19 mouse cellular contexts compared by ENCODE assay signal in genomic region chr6:67301230-67301629, GRCm38 (mm10).
A peak's percentile ranks its signal among the peaks of the same experiment; 100 is the strongest.
DNase-seq lines count a peak whose midpoint lies in the region; ATAC-seq and TF ChIP-seq lines count a peak whose summit lies in the region.
"Had no signal": no experiment of that assay in that cellular context is flagged by ENCODE, and none has a peak within 500 bp of the region (broad histone marks: within the 10 kb centered on the region; RNA-seq: fewer than 3 reads in every experiment).

No protein-coding gene starts in this region.

- H3K9ac ChIP-seq in kidney, embryonic 16.5 days (replicated peaks; ENCODE audit: low read length): no peak overlapping the region
- H3K9ac ChIP-seq: forebrain, embryonic 15.5 days; liver, embryonic 12.5 days; lung, embryonic 14.5 days; neural tube, embryonic 12.5 days had no signal

- no peaks in the 10 kb centered on the region for H3K36me3 ChIP-seq in kidney, embryonic 16.5 days (ENCODE audit: insufficient read depth, low read length)
- H3K36me3 ChIP-seq: forebrain, embryonic 15.5 days; liver, embryonic 12.5 days; neural tube, embryonic 12.5 days had no signal

- ATAC-seq in kidney, embryonic 16.5 days (ENCODE audit: low FRiP score, low TSS enrichment): 0 out of 2 replicates have a peak, but pooled peaks have one; percentile 21
- no peak for ATAC-seq in cerebellum, adult (ENCODE audit: insufficient number of reproducible peaks, low FRiP score, low TSS enrichment)
- ATAC-seq: forebrain, embryonic 15.5 days had no signal

- intact Hi-C loops in gastrocnemius, adult 2 months (cut with DNase I): loop anchor here (5.0 to 10.0 kb wide), 2 partner anchors 124 to 326 kb away; no protein-coding TSS in a partner anchor

- H3K4me3 ChIP-seq in gastrocnemius, adult 2 months: no peak overlapping the region
- H3K4me3 ChIP-seq in kidney, embryonic 16.5 days (ENCODE audit: low read length): no peak overlapping the region
- no peak overlapping the region for H3K4me3 ChIP-seq in cortical plate, adult 2 months (ENCODE audit: insufficient read depth, low read length)
- H3K4me3 ChIP-seq: forebrain, embryonic 15.5 days; heart, adult 2 months; liver, embryonic 12.5 days; neural tube, embryonic 12.5 days had no signal

- H3K4me1 ChIP-seq in kidney, embryonic 16.5 days (ENCODE audit: insufficient read depth, low read length): peaks cover 19% of the 10 kb centered on the region
- peaks cover 10% of the 10 kb centered on the region for H3K4me1 ChIP-seq in cortical plate, adult 2 months (ENCODE audit: control insufficient read depth, insufficient read depth, low read length)
- H3K4me1 ChIP-seq: forebrain, embryonic 15.5 days; liver, embryonic 12.5 days; neural tube, embryonic 12.5 days had no signal

- H3K27me3 ChIP-seq in kidney, embryonic 16.5 days (ENCODE audit: insufficient read depth, low read length): no peaks in the 10 kb centered on the region
- H3K27me3 ChIP-seq: forebrain, embryonic 15.5 days; liver, embryonic 12.5 days; neural tube, embryonic 12.5 days had no signal

- 88% methylated on average over 3 of the region's 3 CpGs for WGBS in kidney, embryonic 16.5 days

- H3K4me2 ChIP-seq in kidney, embryonic 16.5 days (replicated peaks; ENCODE audit: low read depth, low read length): no peak overlapping the region
- H3K4me2 ChIP-seq: forebrain, embryonic 15.5 days; liver, embryonic 12.5 days; lung, embryonic 14.5 days; midbrain, embryonic 11.5 days; neural tube, embryonic 12.5 days had no signal

- H3K9me3 ChIP-seq in kidney, embryonic 16.5 days (ENCODE audit: low read length): no peaks in the 10 kb centered on the region
- H3K9me3 ChIP-seq: forebrain, embryonic 15.5 days; liver, embryonic 12.5 days; neural tube, embryonic 12.5 days had no signal

- peak; percentile 64 for DNase-seq in gastrocnemius, adult 2 months
- DNase-seq in gastrocnemius, postnatal 4 days (ENCODE audit: low spot score in 2 of 2): no peak
- no peak for DNase-seq in kidney, adult 11 months
- DNase-seq in skeletal muscle tissue, adult 2 months (ENCODE audit: low read depth, low spot score): peak; percentile 46
- no peak for DNase-seq in cerebellum, postnatal 36 days
- DNase-seq: adrenal gland, postnatal 14 days; cerebellum, adult 18-20 months; cerebellum, postnatal 25 days; spleen, adult 18-20 months; thymus, postnatal 14 days had no signal

- H3K27ac ChIP-seq in gastrocnemius, adult 2 months: peak overlapping the region; percentile 92
- no peak overlapping the region for H3K27ac ChIP-seq in kidney, embryonic 16.5 days (ENCODE audit: low read length)
- H3K27ac ChIP-seq in cortical plate, adult 2 months (ENCODE audit: insufficient read depth, low read length): peak overlapping the region; percentile 5; the same call in 1 of the 2 replicates
- H3K27ac ChIP-seq: forebrain, embryonic 15.5 days; heart, adult 2 months; liver, embryonic 12.5 days; neural tube, embryonic 12.5 days had no signal

- no peak for TF ChIP-seq POLR2A in cortical plate, adult 2 months (IDR thresholded peaks at IDR 0.05; ENCODE audit: extremely low read depth, insufficient read depth, low read length)

- no peak for TF ChIP-seq CTCF in gastrocnemius, adult 2 months (IDR thresholded peaks at IDR 0.05)
- TF ChIP-seq CTCF in cortical plate, adult 2 months (IDR thresholded peaks at IDR 0.05; ENCODE audit: extremely low read depth, insufficient read depth, low read length): no peak

Comparison
In these comparisons a context has a peak if more than half of its experiments do, and no peak if none do; other contexts are left out.
1. DNase-seq: peak in gastrocnemius, adult 2 months (single experiment) and skeletal muscle tissue, adult 2 months (single experiment); none in gastrocnemius, postnatal 4 days (0 of 2), kidney, adult 11 months (single experiment) and cerebellum, postnatal 36 days (0 of 2).